Mouse (Mus musculus) Muller cell, postnatal 12 days (primary cell): ENCODE data around the gene Rad50.

Experiments
- DNase-seq: peaks from one replicate; pipeline ENCODE4 v3.0.0-alpha.2; 2015; ENCODE audit errors: inconsistent ontology term

Gene Rad50

DNA sequence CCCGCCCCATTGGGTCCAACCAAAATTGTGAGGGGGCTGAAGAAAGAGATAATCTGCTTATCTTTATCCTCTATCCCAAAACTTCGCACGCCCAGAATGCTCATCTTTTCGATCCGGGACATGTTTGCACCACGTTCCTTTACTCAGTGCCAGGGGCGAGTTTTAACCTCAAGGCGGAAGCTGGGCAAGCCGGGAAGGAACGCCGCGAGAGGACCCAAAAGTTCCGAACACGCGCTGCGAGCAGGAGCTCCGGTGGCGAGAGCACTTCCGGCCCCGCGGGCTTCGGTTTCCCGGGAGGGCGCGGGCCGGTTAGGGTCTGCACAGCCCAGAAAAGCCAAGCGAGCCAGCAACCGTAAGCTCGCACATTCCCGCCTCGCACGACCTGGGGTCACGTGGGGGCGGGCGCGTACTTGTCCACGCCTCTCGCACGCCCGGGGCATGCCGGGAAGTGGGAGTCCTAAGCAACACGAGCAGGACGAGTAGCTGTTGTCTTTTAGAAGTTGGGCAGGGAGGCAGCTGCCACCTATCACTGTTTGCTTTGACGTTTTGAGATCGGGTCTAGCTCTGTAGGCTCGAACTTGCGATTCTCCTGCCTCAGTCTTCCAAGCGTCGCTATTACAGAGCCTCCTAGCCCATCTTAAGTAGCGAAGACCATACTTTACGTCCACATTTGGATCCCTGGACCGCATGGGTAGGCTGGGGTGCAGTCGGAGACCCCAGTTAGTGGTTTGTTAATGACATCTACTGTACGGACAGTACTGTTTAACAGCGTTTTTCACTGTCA, at the start of gene Rad50:
Rad50 (minus strand) TSS at position 386 of the 784 bp plus-strand sequence.
- DNase-seq: peak; percentile 94

GRCm38 (mm10) chr11:53755011-53755595, 48.0 kb upstream of the Rad50 start:
- DNase-seq: peak; percentile 82

DNA sequence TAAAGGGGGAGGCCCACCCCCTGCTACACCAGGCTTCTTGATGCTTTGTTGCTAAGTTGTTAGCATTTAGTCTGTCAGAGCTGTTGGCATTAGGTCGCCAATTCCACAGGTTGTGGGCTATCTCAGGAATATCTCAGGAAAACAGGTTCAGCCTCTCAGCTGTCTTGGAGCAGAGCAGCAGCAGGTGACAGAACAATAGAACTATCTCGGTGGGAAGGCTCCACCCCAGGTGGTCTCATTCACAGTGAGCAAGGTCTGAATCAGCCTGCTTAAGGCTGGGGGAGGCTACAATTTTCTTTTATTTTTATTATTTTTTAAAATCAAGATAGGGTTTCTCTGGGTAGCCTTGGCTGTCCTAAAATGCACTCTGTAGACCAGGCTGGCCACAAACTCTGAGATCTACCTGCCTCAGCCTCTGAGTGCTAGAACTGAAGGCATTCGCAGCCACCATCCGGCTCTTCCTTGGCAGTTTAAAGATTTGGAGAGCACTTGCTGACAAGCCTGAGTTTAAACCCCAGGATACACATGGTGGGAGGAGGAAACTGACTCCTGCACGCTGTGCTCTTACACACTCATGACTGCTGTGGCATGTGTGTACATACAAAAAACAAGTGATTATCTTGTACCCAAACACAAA, 42.7 kb upstream of the Rad50 start:
- no peak for DNase-seq

- no peak for DNase-seq
Observed at GRCm38 (mm10) chr11:53749306-53749705, 42.2 kb upstream of the Rad50 start.

DNA sequence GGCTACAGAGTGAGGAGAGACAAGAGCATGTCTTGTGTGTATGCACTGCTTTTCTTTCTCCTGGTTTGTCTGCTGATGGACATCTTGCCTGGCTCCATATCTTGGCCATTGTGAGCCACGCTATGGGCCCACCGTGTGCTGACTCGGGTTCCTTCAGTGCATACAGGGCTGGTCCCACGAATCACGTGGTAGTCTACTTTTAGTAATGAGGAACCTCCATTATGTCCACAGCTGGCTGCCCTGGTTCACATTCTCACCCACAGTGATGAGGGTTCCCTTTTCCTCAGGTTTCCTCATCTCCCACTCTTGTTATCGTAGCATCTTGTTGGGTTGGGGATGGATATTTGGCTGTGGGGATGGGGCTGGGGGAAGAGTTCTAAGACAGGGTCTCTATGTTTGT, 41.5 kb upstream of the Rad50 start:
- no peak for DNase-seq

DNA sequence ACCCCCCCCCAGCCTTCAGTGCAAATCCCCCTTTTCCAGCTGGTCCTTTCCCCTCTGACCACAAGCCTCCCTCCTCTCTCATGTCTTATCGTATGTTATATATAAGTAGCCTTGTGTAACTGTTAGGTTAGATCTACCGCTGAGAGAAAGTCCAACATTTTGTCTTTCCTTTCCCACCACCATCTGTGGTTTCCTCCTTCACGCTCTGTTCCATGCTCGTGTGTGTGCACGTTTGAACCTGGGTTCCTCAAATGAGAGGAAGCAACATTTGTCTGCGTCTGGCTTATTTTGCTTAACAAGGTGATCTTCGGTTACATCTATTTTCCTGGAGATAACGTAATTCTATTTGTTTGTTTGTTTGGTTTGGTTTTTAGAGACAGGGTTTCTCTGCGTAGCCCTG, 40.9 kb upstream of the Rad50 start:
- no peak for DNase-seq

- no peak for DNase-seq
Observed at GRCm38 (mm10) chr11:53745260-53745659, 38.1 kb upstream of the Rad50 start.

DNA sequence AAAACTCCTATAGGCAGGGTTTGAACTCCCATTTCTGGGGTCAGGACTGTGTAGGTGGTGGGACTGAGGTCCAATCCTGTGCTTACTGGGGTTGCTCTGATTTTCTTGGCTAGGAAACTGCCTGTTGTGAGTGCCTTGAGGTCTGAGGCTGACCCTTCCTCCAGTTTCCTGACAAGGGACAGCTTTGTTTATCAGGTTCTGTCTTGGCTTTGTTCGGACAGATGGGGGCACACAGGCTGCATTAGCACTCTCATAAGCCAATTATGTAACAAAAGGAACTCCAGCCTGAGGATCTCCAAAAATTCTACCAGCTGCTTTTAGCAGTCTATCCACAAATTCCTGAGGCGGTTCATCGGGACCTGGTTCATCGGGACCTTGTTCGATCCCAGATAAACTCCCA, 35.2 kb upstream of the Rad50 start:
- DNase-seq: peak; percentile 79

DNA sequence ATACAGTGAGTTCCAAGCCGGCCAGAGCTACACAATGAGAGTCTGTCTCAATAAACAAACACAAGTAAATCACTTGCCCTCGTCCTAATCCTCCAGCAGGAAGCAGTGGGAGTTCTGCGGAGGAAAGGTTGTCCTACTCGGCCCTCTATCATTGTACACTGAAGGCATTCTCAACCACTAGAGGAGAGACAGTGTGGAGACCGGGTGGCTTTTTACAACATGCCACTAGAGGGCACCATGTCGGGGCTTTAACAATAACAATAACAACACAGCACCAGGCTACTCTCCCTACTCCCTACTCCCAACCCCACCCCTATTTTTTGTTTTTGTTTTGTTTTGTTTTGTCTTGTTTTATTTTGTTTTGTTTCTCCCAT, 30.4 kb upstream of the Rad50 start:
- DNase-seq: peak; percentile 58

GRCm38 (mm10) chr11:53736771-53737572, 29.9 kb upstream of the Rad50 start:
- peak; percentile 73 for DNase-seq

DNA sequence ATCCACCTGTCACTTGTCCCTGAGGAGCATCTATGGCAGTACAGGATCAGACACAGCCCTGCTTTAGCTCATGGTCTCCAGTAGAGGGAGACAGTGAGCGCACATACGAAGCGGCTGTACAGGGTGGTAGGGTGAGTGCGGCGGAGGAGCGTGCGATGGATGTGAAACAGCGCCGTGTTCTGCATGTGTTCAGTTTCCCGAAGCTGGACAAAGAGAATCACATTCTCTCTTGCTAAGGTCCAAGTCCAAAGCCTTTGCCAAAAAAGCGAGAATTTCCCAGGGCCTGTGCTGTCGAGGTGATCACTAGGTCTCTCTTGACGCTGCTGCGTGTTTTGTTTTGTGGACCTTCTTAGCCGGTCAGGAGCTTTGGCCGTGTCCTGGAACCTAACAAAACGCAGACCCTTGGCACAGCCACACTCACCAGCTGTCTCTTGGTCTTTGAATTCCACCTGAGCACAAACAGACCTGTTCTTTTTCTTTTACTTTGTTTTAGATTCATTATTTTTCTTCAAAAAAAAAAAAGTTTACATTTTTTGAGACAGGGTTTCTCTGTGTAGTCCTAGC, 28.6 kb upstream of the Rad50 start:
- peak; percentile 58 for DNase-seq

DNA sequence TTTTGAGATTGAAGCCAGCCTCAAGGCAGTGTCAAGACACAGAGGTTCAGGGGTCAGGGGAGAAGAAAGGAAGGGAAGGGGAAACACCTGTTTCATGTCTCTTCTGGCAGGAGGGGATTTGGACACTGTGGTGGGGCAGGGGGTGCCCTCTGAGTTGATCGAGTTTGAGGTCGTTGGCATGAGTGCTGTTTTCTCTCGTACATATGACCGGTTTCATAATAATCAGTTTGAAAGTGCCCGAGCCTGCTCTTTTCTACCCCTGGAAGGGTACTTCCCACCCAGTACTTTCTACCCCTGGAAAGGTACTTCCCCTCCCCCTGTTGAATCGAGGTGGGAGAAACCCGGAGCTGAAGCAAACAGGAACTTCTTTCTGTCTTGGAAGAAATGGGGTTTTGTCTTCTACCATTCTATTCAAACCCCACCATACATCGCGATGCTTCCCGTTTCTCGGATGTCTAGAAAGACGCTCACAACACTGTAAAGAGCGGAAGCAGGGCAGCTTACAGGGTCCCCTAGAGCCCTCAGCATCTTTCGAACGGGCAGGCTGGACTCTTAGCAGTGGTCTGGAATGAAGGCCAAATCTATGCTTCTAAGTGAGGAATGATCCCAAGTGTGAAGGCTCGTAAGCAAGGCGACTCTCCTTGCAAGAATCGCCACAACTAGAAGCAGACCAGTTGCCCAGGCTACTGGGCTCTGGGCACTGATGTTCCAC, 28.0 kb upstream of the Rad50 start:
- DNase-seq: no peak

DNA sequence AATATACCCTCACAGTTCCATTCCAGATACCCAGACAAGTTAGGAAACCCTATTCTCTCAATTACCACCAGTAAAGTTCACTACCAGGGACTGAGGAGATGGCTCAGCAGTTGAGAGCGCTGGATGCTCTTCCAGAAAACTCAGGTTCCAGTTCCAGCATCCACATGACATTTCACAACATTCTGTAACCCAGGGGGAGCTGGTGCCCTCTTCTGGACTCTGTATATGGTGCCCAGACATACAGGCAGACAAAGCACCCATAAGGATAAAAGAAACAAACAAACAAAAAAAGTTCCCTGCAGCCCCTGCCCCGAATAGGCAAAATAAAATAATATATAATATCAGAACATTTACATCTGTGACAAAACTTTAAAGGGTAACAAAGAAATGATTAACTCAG, 27.3 kb upstream of the Rad50 start:
- no peak for DNase-seq

DNA sequence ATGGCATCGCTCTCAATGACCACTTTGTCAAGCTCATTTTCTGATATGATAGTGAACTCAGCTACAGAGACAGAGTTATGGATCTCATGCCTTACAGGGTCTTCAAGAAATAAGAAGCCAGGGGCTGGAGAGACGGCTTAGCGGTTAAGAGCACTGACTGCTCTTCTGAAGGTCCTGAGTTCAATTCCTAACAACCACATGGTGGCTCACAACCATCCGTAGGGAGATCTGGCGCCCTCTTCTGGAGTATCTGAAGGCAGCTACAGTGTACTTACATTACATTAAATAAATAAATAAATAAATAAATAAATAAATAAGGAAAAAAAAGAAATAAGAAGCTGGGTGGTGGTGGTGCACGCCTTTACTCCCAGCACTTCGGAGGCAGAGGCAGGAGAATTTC, 26.7 kb upstream of the Rad50 start:
- no peak for DNase-seq

DNA sequence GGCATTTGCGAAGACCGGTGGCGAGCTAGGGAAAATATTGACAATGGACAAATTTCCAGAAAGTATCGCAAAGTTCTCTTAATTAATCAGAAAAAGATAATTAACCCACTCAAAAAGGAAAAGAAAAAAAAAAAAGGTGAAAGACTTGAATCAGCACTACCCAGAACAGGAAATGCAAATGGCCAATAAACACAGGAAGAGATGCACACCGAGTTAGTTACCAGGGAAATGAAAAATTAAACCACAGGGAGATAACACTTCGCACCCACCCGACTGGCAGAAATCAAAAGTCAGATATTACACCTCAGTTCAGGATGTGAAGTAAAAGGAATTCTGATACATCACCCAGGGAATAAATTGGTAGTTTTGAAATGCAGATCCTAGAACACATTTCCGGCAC, 25.1 kb upstream of the Rad50 start:
- DNase-seq: no peak

GRCm38 (mm10) chr11:53731457-53731856, 24.3 kb upstream of the Rad50 start:
- DNase-seq: no peak

GRCm38 (mm10) chr11:53720715-53721114, 13.6 kb upstream of the Rad50 start, which contains the start of gene Il5:
Il5 (plus strand) TSS chr11:53720794.
- no peak for DNase-seq

- DNase-seq: no peak
Observed at GRCm38 (mm10) chr11:53719701-53720100, 12.6 kb upstream of the Rad50 start.

- DNase-seq: no peak
Observed at GRCm38 (mm10) chr11:53707718-53708009, 545 bp upstream of the Rad50 start.

GRCm38 (mm10) chr11:53706236-53706933, 734 bp downstream of the Rad50 start:
- DNase-seq: peak; percentile 64

GRCm38 (mm10) chr11:53699351-53699750, 7.8 kb downstream of the Rad50 start:
- DNase-seq: no peak
